Mouse (Mus musculus) lung, adult 2 months (tissue): ENCODE results near the gene H2-Aa. TPM values are rescaled to one million over a fixed set of nuclear protein-coding genes. Genes with fewer than 3 reads are reported as not detected.

Experiments used
- DNase-seq: peaks from one replicate; pipeline ENCODE4 v3.0.0; 2022
- H3K4me1 ChIP-seq: fragments of 200-500 bp; 2 replicates; pipeline ENCODE4 v1.6.1; 2011; ENCODE audit warnings: low read length; ENCODE audit not compliant: control insufficient read depth, insufficient read depth
- H3K4me3 ChIP-seq: fragments of 200-500 bp; replicated peaks from 2 replicates; pipeline ENCODE3; 2011; ENCODE audit warnings: low read depth, mild to moderate bottlenecking, control low read depth, low read length; ENCODE audit errors: extremely low read depth
- CTCF ChIP-seq: fragments of 200-500 bp; IDR thresholded peaks from 2 replicates; pipeline ENCODE4 v1.5.1; 2011; ENCODE audit warnings: mild to moderate bottlenecking, low read length, control low read depth; ENCODE audit not compliant: insufficient read depth
- POLR2A ChIP-seq: fragments of 200-500 bp; IDR thresholded peaks from 2 replicates; pipeline ENCODE4 v1.6.1; 2011; ENCODE audit warnings: low read depth, mild to moderate bottlenecking, control low read depth, low read length, borderline replicate concordance; ENCODE audit errors: extremely low read depth
- WGBS: fragments of 180-500 bp; shearing (Covaris S2); methylation state at CpG from one replicate; pipeline ENCODE4 v1.1.7; 2018; 5-methylcytosine and 5-hydroxymethylcytosine counted together
- polyA plus RNA-seq: library from polyadenylated mRNA; depleted of rRNA; stranded (reverse); fragments of >200 nt; gene quantifications from 2 replicates; pipeline ENCODE4 v1.2.3, GENCODE M21; 2012

The H2-Aa gene
- polyA plus RNA-seq, 1 experiment: 544 TPM

DNA sequence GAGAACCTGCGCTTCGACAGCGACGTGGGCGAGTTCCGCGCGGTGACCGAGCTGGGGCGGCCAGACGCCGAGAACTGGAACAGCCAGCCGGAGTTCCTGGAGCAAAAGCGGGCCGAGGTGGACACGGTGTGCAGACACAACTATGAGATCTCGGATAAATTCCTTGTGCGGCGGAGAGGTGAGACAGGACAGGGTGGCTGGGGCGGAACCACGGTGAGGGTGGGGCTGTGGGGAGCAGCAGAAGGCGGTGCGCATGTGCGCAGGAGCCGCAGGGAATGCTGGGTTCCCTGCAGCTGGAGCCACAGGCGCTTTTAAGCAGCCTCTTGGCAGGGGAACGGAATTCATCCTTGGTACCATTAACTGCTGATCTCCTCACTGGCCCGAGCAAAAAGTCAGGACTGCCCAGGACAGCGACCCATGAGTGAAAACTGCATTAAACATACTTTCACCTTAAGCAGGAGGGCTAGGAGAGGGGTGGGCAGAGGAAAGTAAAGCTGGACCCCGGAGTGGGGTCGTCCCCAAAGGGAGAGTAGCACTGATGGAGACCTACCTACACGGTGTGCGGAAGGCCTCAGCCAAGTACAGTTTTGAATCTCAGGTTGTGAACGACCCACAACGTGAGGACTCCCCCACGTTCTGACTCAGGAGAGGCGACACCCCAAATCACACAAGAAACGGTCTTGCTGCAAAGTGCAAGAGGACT, 22.2 kb upstream of the H2-Aa start:
- 24% methylated on average over 38 of the region's 38 CpGs for WGBS
- peak; percentile 62 for DNase-seq

DNA sequence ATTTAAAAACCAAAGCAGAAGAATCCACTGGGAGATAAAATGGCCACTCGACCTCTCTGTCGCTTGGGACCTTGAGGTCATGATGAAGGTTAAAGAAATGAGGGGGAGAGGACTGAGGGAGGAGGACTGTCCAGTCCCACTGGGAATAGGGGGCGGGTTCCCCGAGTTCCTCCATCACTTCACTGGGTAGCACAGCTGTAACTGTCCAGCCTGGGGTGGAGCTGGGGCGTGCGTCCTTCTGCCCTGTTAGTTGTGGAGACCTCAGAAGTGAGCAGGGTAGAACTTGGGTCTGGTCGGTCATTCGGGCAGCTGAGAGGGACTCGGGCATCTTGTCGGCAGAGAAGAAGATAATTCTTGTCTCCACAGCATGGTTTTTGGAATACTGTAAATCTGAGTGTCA, 21.6 kb upstream of the H2-Aa start:
- Histone ChIP-seq H3K4me3 (peak overlapping the region; percentile 72), H3K4me1 (peaks cover 2% of the 10 kb centered on the region; the same call in 1 of the 2 replicates)
- TF ChIP-seq CTCF: no peak
- no peak; the same call in 1 of the 2 replicates for TF ChIP-seq POLR2A
- DNase-seq: no peak
- WGBS: 20% methylated on average over 10 of the region's 10 CpGs

More for the DNA sequence above, 22.2 kb upstream of the H2-Aa start:
- Histone ChIP-seq H3K4me1 (0 out of 2 replicates have a peak, but pooled peaks cover 2% of the 10 kb centered on the region), H3K4me3 (peak overlapping the region; percentile 72)
- TF ChIP-seq CTCF (no peak), POLR2A (peak; percentile 58; the same call in 1 of the 2 replicates)

DNA sequence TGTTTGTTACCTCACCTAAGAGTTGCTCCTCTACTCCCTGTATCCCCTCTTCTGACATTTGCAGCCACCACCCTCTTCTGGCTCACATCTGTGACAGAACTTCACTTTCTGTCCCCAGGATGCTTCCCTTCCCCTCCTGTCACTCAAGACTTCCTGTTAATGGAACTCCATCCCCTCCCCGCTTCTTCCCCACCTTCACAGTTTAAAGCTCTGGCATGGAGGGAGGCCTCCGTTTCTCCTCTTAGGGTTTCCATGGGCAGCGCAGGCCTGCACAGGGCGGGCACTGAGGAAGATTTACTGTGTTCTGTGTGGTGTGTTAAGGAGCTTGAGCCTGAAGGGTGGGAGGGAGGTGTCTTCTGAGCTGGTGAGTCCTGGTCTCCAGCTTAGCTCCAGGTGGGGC, 20.5 kb upstream of the H2-Aa start:
- WGBS: 65% methylated on average over 4 of the region's 4 CpGs
- no peak for TF ChIP-seq CTCF
- TF ChIP-seq POLR2A: no peak

DNA sequence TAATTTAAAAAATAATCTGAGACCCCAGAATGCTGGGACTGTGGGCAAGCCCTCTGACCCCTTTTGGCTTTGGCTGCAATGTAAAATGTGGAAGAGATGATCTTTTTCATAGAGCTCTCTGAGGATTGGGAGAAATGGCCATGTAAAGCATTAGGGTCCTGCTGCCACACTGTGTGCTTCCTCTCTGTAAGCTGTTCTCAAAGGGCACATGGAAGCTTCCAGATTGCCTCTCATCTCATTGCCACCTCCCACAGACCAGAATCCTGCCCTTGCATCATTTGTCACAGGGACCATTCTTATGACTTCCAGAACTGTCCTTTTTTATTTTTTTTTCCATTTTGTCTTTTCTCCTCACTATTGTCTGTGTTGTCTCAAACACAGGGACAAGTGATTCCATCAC, 19.6 kb upstream of the H2-Aa start:
- TF ChIP-seq CTCF: no peak
- TF ChIP-seq POLR2A: no peak
- Histone ChIP-seq H3K4me3 (no peak overlapping the region), H3K4me1 (peaks cover 2% of the 10 kb centered on the region; the same call in 1 of the 2 replicates)
- DNase-seq: no peak

More for the DNA sequence above, 20.5 kb upstream of the H2-Aa start:
- DNase-seq: no peak
- Histone ChIP-seq H3K4me1 (peaks cover 2% of the 10 kb centered on the region; the same call in 1 of the 2 replicates), H3K4me3 (no peak overlapping the region)

DNA sequence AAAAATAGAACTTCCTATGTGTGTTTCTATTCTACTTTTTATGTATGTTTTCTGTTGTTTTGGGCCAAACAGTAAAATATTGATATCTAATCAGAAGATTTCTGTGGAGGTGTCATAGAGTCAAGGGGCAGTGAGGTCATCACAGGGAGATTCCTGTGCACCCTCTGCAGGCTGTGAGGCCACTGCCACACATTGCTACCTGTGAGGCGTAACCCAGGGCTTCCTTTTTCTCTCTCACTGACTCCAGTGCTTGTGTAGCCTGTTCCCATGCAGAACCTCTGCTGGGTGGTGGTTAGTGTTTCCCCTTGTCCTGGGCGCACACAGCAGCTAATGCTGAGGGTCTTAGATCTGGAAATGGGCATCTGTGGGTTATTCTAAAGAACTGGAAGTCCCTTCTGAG, 18.8 kb upstream of the H2-Aa start:
- peak overlapping the region; percentile 22 for H3K4me3 ChIP-seq
- 67% methylated on average over 2 of the region's 2 CpGs for WGBS
- H3K4me1 ChIP-seq: no peaks in the 10 kb centered on the region; the same call in 1 of the 2 replicates
- TF ChIP-seq CTCF (no peak), POLR2A (peak; percentile 46; the same call in 1 of the 2 replicates)
- no peak for DNase-seq

DNA sequence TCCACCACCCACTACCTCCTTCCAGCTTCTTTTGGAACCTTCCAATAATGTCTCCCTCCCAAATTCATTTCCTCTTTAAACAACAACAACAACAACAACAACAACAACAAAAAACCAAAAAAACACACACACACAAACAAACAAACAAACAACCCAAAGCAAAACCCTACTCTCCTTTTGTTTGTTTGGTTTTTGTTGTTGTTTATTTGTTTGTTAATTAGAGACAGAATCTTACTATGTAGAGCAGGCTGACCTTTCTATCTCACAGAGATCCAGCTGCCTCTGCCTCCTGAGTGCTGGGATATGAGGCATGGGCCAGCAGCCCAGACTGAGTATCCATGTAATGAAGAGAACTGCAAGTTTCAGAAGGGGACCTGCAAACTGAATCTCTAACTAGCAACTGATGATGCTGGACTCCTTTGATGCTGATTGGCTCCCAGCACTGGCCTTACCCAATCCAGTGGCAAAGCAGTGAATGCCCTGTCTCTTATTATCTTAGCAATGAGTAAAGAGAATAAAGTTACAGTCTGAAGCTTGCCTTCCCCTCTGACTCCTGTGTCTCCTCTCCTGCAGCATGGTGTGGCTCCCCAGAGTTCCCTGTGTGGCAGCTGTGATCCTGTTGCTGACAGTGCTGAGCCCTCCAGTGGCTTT, 17.9 kb upstream of the H2-Aa start, which contains the start of gene H2-Eb1:
TSS of gene H2-Eb1 (plus strand) at position 488 of the 651 bp plus-strand sequence.
- no peak for TF ChIP-seq CTCF
- peak; percentile 83; the same call in 1 of the 2 replicates for TF ChIP-seq POLR2A
- no peaks in the 10 kb centered on the region; the same call in 1 of the 2 replicates for H3K4me1 ChIP-seq
- H3K4me3 ChIP-seq: peak within 1 kb of the TSS; percentile 58
- DNase-seq: peak; percentile 80

DNA sequence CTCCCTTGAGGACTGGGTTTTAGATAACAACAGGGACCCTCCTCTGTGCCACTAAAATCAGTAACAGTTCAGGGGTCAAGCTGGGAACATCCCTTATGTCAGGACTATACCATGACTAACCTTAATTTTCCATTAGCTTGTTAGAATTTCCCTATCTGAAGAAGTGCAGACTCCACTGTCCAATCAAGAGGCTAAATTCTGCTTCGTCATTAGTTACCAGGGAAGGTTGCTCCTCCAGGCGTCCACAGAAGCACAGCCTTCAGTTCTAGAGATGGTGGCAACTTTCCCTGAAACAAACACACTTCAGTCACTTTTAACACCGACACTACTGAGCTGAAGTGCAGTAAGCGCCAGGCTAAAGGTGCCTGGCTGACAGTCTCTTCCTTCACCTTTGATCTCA, 17.1 kb upstream of the H2-Aa start:
- WGBS: 5% methylated on average over 4 of the region's 4 CpGs
- no peak for TF ChIP-seq POLR2A
- TF ChIP-seq CTCF: no peak
- Histone ChIP-seq H3K4me1 (no peaks in the 10 kb centered on the region; the same call in 1 of the 2 replicates), H3K4me3 (no peak overlapping the region)
- peak; percentile 46 for DNase-seq

DNA sequence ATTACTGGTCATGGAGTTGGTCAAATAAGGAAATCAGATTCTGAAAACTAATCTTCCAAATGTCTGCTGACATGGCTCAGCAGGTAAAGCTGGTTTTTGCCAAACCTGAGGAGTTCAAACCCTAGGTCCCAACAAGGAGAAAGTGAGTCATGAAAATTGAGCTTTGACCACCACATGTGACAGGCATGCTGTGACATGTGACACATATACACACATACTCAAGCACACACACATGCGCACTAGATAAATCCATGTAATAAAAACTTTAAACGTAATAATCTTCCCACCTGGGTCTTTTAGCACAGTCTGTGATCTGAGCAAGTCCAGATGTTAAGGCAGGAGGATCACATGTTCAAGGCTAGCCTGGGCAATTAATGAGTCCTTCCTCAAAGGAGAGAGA, 16.2 kb upstream of the H2-Aa start:
- WGBS: 80% methylated on average over 2 of the region's 2 CpGs
- no peak for TF ChIP-seq POLR2A
- TF ChIP-seq CTCF: no peak

DNA sequence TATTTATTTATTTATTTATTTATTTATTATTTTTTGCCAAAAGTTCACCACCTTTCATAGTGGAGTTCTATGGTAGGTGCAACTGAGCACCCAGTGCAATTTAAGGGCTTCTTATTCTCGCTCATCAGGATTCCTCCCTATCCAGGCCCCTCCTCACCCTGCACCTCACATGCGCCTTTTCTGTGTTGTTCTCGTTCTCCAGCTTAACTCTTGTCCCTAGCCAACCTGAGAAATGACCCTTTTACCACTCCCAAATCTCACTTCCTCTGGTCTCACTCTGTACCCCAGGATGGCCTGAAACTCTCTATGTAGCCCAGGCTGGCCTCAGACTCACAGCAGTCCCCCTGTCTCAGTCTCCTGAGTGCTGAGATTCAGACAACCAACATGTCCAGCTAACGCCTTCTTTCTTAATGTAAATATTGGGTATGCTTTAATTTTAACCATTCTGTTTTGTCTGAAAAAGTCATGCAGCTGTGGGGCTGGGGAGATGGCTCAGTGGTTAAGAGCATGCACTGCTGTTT, 14.1 kb upstream of the H2-Aa start:
- H3K4me3 ChIP-seq: no peak overlapping the region
- TF ChIP-seq CTCF: no peak
- WGBS: 80% methylated on average over 4 of the region's 4 CpGs
- peak; percentile 1 for DNase-seq
- H3K4me1 ChIP-seq: peaks cover 2% of the 10 kb centered on the region; the same call in 1 of the 2 replicates

More for the DNA sequence above, 16.2 kb upstream of the H2-Aa start:
- H3K4me1 ChIP-seq: no peaks in the 10 kb centered on the region; the same call in 1 of the 2 replicates
- DNase-seq: no peak
- no peak overlapping the region for H3K4me3 ChIP-seq
